Mouse (Mus musculus) megakaryocyte, embryonic 14.5 days (primary cell): ENCODE measurements around the gene Glo1.

Source experiments
- FLI1 ChIP-seq: IDR thresholded peaks from 2 replicates; pipeline ENCODE4 v1.6.1; 2012; ENCODE audit warnings: low read length, inconsistent platforms, mixed read lengths
- GATA1 ChIP-seq: IDR thresholded peaks from 3 replicates; pipeline ENCODE4 v1.6.1; 2012; ENCODE audit warnings: mixed read lengths, low read length, inconsistent platforms, borderline replicate concordance

DNA sequence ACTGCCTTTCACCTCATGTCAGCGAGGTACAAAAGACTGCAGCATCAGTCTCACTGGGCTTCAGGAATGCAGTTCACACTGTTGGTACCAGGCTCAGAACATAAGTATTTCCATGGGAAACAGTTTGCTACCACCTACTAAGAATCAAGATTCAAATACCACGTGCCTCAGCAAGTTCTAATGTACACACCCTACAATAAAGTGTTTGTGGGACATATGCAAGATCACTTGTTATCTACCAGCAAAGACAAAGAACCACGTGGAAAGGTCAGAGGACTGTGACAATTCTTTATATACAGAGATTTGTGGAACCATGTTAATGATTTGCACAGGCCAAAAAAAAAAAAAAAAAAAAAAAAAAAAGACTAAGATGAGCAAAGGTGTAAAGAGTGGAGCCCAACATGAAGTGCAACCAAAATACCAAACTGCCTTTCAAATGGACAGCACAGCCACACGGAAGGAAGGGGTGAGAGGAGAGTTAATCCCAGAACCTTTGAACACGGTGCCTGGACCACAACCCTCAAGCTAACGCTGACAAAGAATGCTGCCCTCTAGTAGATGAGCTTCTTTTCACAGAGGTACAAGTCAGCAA is 63.1 kb downstream of the Glo1 start:
- TF ChIP-seq FLI1, result no peak
- no peak for TF ChIP-seq GATA1
